Mouse (Mus musculus) skeletal muscle tissue, adult 2 months (tissue): ENCODE results near the gene Hnrnpu.
A peak's percentile ranks its signal among the peaks of the same experiment; 100 is the strongest.
"Not testable (repeated sequence)": the region's sequence is repeated elsewhere in the genome, so short reads cannot be mapped to it uniquely, and the experiment has no call there.

Experiments used
- DNase-seq: peaks from one replicate; pipeline ENCODE4 v3.0.0-alpha.2; 2012; ENCODE audit warnings: low read depth, low spot score

The Hnrnpu gene

GRCm38 (mm10) chr1:178337551-178338317 lies at the start of gene Hnrnpu:
TSS of gene Hnrnpu (minus strand) at chr1:178337797.
- DNase-seq = peak; percentile 97

GRCm38 (mm10) chr1:178382165-178382564 lies 44.6 kb upstream of the Hnrnpu start:
- no peak for DNase-seq

GRCm38 (mm10) chr1:178379224-178379623 lies 41.6 kb upstream of the Hnrnpu start:
- no peak for DNase-seq

- DNase-seq = no peak
These were observed 40.5 kb upstream of the Hnrnpu start for GRCm38 (mm10) chr1:178378115-178378514.

GRCm38 (mm10) chr1:178376907-178377306 lies 39.3 kb upstream of the Hnrnpu start:
- DNase-seq = no peak

GRCm38 (mm10) chr1:178376061-178376460 lies 38.5 kb upstream of the Hnrnpu start:
- DNase-seq = no peak

- DNase-seq = no peak
These were observed 37.8 kb upstream of the Hnrnpu start for GRCm38 (mm10) chr1:178375381-178375780.

- no peak for DNase-seq
These were observed 35.1 kb upstream of the Hnrnpu start for GRCm38 (mm10) chr1:178372681-178373080.

- DNase-seq = peak; percentile 64
These were observed 31.7 kb upstream of the Hnrnpu start for GRCm38 (mm10) chr1:178369272-178369651.

GRCm38 (mm10) chr1:178368548-178369271 lies 31.1 kb upstream of the Hnrnpu start:
- peak; percentile 96 for DNase-seq

GRCm38 (mm10) chr1:178368121-178368520 lies 30.5 kb upstream of the Hnrnpu start:
- no peak for DNase-seq

GRCm38 (mm10) chr1:178365171-178365570 lies 27.6 kb upstream of the Hnrnpu start:
- DNase-seq = no peak

GRCm38 (mm10) chr1:178360702-178361101 lies 23.1 kb upstream of the Hnrnpu start:
- no peak for DNase-seq

GRCm38 (mm10) chr1:178360264-178360663 lies 22.7 kb upstream of the Hnrnpu start:
- no peak for DNase-seq

- DNase-seq = no peak
These were observed 20.4 kb upstream of the Hnrnpu start for GRCm38 (mm10) chr1:178357776-178358710.

GRCm38 (mm10) chr1:178354576-178354975 lies 17.0 kb upstream of the Hnrnpu start:
- DNase-seq = no peak

GRCm38 (mm10) chr1:178351643-178352042 lies 14.0 kb upstream of the Hnrnpu start:
- DNase-seq = no peak

GRCm38 (mm10) chr1:178350792-178351191 lies 13.2 kb upstream of the Hnrnpu start:
- DNase-seq = no peak

GRCm38 (mm10) chr1:178344071-178344805 lies 6.6 kb upstream of the Hnrnpu start:
- DNase-seq = not testable (repeated sequence)

- DNase-seq = no peak
These were observed 5.0 kb upstream of the Hnrnpu start for GRCm38 (mm10) chr1:178342612-178343011.

- no peak for DNase-seq
These were observed 4.5 kb upstream of the Hnrnpu start for GRCm38 (mm10) chr1:178342063-178342462.
